Mouse (Mus musculus) lung, adult 18-20 months (tissue): ENCODE results near the gene Tnik.

Source experiments
- DNase-seq, 2 experiments: peaks; one replicate each; pipeline ENCODE4 v3.0.0; 2022; ENCODE audit warnings: mixed read lengths in 2 of 2

Gene Tnik

GRCm38 (mm10) chr3:28491085-28492041 lies 228.3 kb downstream of the Tnik start:
- DNase-seq: no peak

- DNase-seq: no peak
Observed at GRCm38 (mm10) chr3:28496806-28497502, 233.9 kb downstream of the Tnik start.

- no peak for DNase-seq
Observed at GRCm38 (mm10) chr3:28497503-28497857, 234.5 kb downstream of the Tnik start.

- DNase-seq: no peak
Observed at GRCm38 (mm10) chr3:28502697-28503096, 239.7 kb downstream of the Tnik start.

- DNase-seq: no peak
Observed at GRCm38 (mm10) chr3:28509337-28509935, 246.4 kb downstream of the Tnik start.

- DNase-seq: no peak
Observed at GRCm38 (mm10) chr3:28523004-28523482, 260.0 kb downstream of the Tnik start.

GRCm38 (mm10) chr3:28523541-28524165 lies 260.6 kb downstream of the Tnik start:
- no peak for DNase-seq

- DNase-seq: no peak
Observed at GRCm38 (mm10) chr3:28524562-28524961, 261.5 kb downstream of the Tnik start.

GRCm38 (mm10) chr3:28526671-28527070 lies 263.7 kb downstream of the Tnik start:
- no peak for DNase-seq

GRCm38 (mm10) chr3:28527231-28527630 lies 264.2 kb downstream of the Tnik start:
- no peak for DNase-seq

- no peak for DNase-seq
Observed at GRCm38 (mm10) chr3:28529548-28529947, 266.5 kb downstream of the Tnik start.

- DNase-seq: no peak
Observed at GRCm38 (mm10) chr3:28531294-28531956, 268.4 kb downstream of the Tnik start.

- DNase-seq: no peak
Observed at GRCm38 (mm10) chr3:28532666-28533065, 269.7 kb downstream of the Tnik start.

- DNase-seq: no peak
Observed at GRCm38 (mm10) chr3:28540121-28540520, 277.1 kb downstream of the Tnik start.

GRCm38 (mm10) chr3:28542941-28543340 lies 279.9 kb downstream of the Tnik start:
- no peak for DNase-seq

GRCm38 (mm10) chr3:28543380-28543984 lies 280.5 kb downstream of the Tnik start:
- DNase-seq: peak; percentile 30 to 48

- DNase-seq: no peak
Observed at GRCm38 (mm10) chr3:28544345-28544869, 281.4 kb downstream of the Tnik start.

- DNase-seq: no peak
Observed at GRCm38 (mm10) chr3:28547965-28548730, 285.1 kb downstream of the Tnik start.

GRCm38 (mm10) chr3:28549391-28549790 lies 286.4 kb downstream of the Tnik start:
- DNase-seq: no peak

GRCm38 (mm10) chr3:28550497-28551093 lies 287.6 kb downstream of the Tnik start:
- no peak for DNase-seq
